21 mouse cellular contexts compared by ENCODE assay signal in genomic region chr16:22027474-22027873, GRCm38 (mm10). TPM values are rescaled to one million over a fixed set of nuclear protein-coding genes. Genes with fewer than 3 reads are reported as not detected.
"Had no signal": no experiment of that assay in that cellular context is flagged by ENCODE, and none has a peak within 500 bp of the region (broad histone marks: within the 10 kb centered on the region; RNA-seq: fewer than 3 reads in every experiment).

No protein-coding gene starts in this region.

- DNase-seq: liver, postnatal 0 days; lung, adult 2 months; lung, postnatal 14 days; midbrain, embryonic 14.5 days; retina, postnatal 1 day; right cerebral cortex, adult 18-20 months; right cerebral cortex, postnatal 25 days; right cerebral cortex, postnatal 4 days; thymus, adult 18-20 months; thymus, postnatal 14 days; thymus, postnatal 36 days had no signal

- H3K9ac ChIP-seq: liver, embryonic 15.5 days; liver, postnatal 0 days; lung, embryonic 15.5 days; midbrain, embryonic 12.5 days; neural tube, embryonic 13.5 days; neural tube, embryonic 15.5 days had no signal

- H3K27ac ChIP-seq: liver, embryonic 15.5 days; lung, embryonic 15.5 days; midbrain, embryonic 10.5 days; midbrain, embryonic 12.5 days; neural tube, embryonic 13.5 days; neural tube, embryonic 15.5 days had no signal

- H3K4me2 ChIP-seq: liver, embryonic 15.5 days; lung, embryonic 15.5 days; midbrain, embryonic 12.5 days; neural tube, embryonic 13.5 days; neural tube, embryonic 15.5 days had no signal

- H3K4me3 ChIP-seq: liver, embryonic 15.5 days; lung, embryonic 15.5 days; midbrain, embryonic 10.5 days; midbrain, embryonic 12.5 days; myocyte; neural tube, embryonic 13.5 days; neural tube, embryonic 15.5 days had no signal

- H3K9me3 ChIP-seq: liver, embryonic 15.5 days; lung, embryonic 15.5 days; midbrain, embryonic 10.5 days; midbrain, embryonic 12.5 days; neural tube, embryonic 13.5 days; neural tube, embryonic 15.5 days had no signal

- ATAC-seq: liver, postnatal 0 days; lung, postnatal 0 days; midbrain, embryonic 16.5 days had no signal

- H3K4me1 ChIP-seq: liver, embryonic 15.5 days; lung, embryonic 15.5 days; midbrain, embryonic 10.5 days; midbrain, embryonic 12.5 days; neural tube, embryonic 13.5 days; neural tube, embryonic 15.5 days had no signal

- H3K27me3 ChIP-seq: liver, embryonic 15.5 days; lung, embryonic 15.5 days; midbrain, embryonic 12.5 days; neural tube, embryonic 13.5 days; neural tube, embryonic 15.5 days had no signal

RNA-seq across cellular contexts. Expression of gene Liph, which starts 32.0 kb away (rescaled TPM):
- total RNA-seq: megakaryocyte-erythroid progenitor cell, adult 5-6 weeks had no signal
